Mouse (Mus musculus) ES-Bruce4 (cell line): Measurements from ENCODE around the gene Vars. TPM values are rescaled to one million over a fixed set of nuclear protein-coding genes. Genes with fewer than 3 reads are reported as not detected.

Source experiments
- H3K27ac ChIP-seq: 2 replicates; pipeline ENCODE4 v1.5.1; 2012; ENCODE audit warnings: low read length, inconsistent platforms; ENCODE audit not compliant: insufficient read depth
- H3K27me3 ChIP-seq: 2 replicates; pipeline ENCODE4 v1.6.1; 2012; ENCODE audit warnings: mild to moderate bottlenecking, low read length, inconsistent platforms; ENCODE audit not compliant: control insufficient read depth, poor library complexity, insufficient read depth, severe bottlenecking
- H3K36me3 ChIP-seq: 2 replicates; pipeline ENCODE4 v1.6.1; 2012; ENCODE audit warnings: inconsistent platforms, mild to moderate bottlenecking, low read length, moderate library complexity; ENCODE audit not compliant: control insufficient read depth, poor library complexity, insufficient read depth, severe bottlenecking
- H3K4me1 ChIP-seq: one replicate; pipeline ENCODE4 v1.8.1; 2011; ENCODE audit warnings: low read length; ENCODE audit not compliant: control insufficient read depth, insufficient read depth
- H3K4me3 ChIP-seq: 2 replicates; pipeline ENCODE4 v1.5.1; 2011; ENCODE audit warnings: low read depth, mild to moderate bottlenecking, low read length
- H3K9ac ChIP-seq: 2 replicates; pipeline ENCODE4 v1.6.1; 2012; ENCODE audit warnings: low read depth, mild to moderate bottlenecking, inconsistent platforms; ENCODE audit not compliant: poor library complexity, severe bottlenecking
- H3K9me3 ChIP-seq: replicated peaks from 2 replicates; pipeline ENCODE4 v1.6.1; 2012; ENCODE audit warnings: mild to moderate bottlenecking, low read length, inconsistent platforms; ENCODE audit not compliant: control insufficient read depth, poor library complexity, insufficient read depth, severe bottlenecking
- CTCF ChIP-seq: IDR thresholded peaks from one replicate; pipeline ENCODE4 v1.8.1; 2011; ENCODE audit warnings: low read depth, low read length
- EP300 ChIP-seq: IDR thresholded peaks from 2 replicates; pipeline ENCODE4 v1.6.1; 2011; ENCODE audit warnings: low read depth, low read length; ENCODE audit not compliant: insufficient read depth
- POLR2A ChIP-seq: IDR thresholded peaks from one replicate; pipeline ENCODE4 v1.8.1; 2011; ENCODE audit warnings: low read length; ENCODE audit not compliant: insufficient read depth
- polyA plus RNA-seq: library from polyadenylated mRNA; stranded (reverse); fragments of >200 nt; gene quantifications from 2 replicates; pipeline ENCODE4 v1.2.4, GENCODE M21; 2011; ENCODE audit warnings: low read depth; ENCODE audit not compliant: missing spikeins, insufficient read depth, insufficient read length

Vars gene
- polyA plus RNA-seq, 1 experiment, result 108 TPM

GRCm38 (mm10) chr17:35026206-35026605 is 25.4 kb downstream of the Vars start:
- Histone ChIP-seq H3K9ac (no peak overlapping the region), H3K4me1 (peaks cover 5% of the 10 kb centered on the region), H3K27ac (no peak overlapping the region), H3K9me3 (no peaks in the 10 kb centered on the region), H3K27me3 (no peaks in the 10 kb centered on the region), H3K4me3 (no peak overlapping the region), H3K36me3 (no peaks in the 10 kb centered on the region)
- TF ChIP-seq CTCF (no peak), POLR2A (no peak), EP300 (no peak)

- TF ChIP-seq EP300, result no peak
- TF ChIP-seq POLR2A, result no peak
- TF ChIP-seq CTCF, result no peak
- Histone ChIP-seq H3K27ac (no peak within 1 kb of the TSS), H3K9me3 (no peaks in the 10 kb centered on the region), H3K36me3 (no peaks in the 10 kb centered on the region), H3K4me3 (no peak within 1 kb of the TSS), H3K4me1 (peaks cover 5% of the 10 kb centered on the region), H3K27me3 (no peaks in the 10 kb centered on the region), H3K9ac (no peak within 1 kb of the TSS)
Observed at GRCm38 (mm10) chr17:35027277-35028068, 26.7 kb downstream of the Vars start, which contains the start of gene Sapcd1. Gene Sapcd1, minus strand, starts transcription at chr17:35028016.

- Histone ChIP-seq H3K4me1 (peaks cover 2% of the 10 kb centered on the region), H3K4me3 (no peak overlapping the region), H3K27ac (no peak overlapping the region), H3K9me3 (no peaks in the 10 kb centered on the region), H3K36me3 (no peaks in the 10 kb centered on the region), H3K27me3 (no peaks in the 10 kb centered on the region), H3K9ac (no peak overlapping the region)
- TF ChIP-seq POLR2A (no peak), CTCF (no peak), EP300 (no peak)
Observed at GRCm38 (mm10) chr17:35028315-35028714, 27.5 kb downstream of the Vars start.

DNA sequence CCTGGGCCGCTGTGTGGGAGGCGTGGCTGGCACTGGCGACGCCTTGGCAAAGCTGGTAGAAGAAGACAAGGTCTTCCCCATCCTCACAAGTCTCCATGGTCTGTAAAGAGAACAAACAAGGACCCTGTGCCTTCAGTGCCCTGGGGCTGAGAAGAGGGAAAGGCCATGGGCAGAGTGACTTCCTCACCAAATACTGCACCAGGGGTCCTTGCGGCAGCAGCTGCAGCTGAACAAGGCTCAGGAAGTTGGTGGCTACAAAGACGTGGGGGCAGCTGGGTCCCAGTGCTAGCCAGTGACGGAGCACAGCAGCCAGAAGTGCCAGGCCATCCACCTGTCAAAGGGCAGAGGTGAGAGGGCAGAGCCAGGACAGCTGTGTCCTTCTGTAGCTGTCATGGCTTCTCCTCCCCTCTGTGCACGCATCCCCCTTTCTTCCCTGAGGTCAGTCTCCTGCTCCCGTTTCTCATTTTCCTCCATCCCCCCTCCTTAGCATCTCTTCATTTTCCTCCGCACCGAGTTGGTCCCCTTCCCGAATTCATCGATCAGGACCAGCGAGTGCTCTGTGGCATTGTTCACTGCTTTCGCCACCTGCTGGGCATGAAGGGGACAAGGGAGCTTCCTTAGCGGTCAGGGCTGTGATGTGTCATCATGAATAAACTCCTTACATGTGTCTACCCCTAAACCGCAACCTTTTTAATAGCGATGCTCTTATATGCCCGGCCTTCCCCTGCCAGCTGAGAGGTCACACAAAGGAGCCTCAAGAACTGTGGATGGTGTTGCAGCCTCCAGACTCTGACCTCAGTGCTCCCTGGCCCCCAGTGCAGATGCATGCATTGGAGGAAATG is 29.1 kb downstream of the Vars start:
- Histone ChIP-seq H3K27me3 (no peaks in the 10 kb centered on the region), H3K4me3 (no peak overlapping the region), H3K9ac (no peak overlapping the region), H3K27ac (no peak overlapping the region), H3K9me3 (no peaks in the 10 kb centered on the region), H3K4me1 (peaks cover 2% of the 10 kb centered on the region), H3K36me3 (no peaks in the 10 kb centered on the region)
- TF ChIP-seq POLR2A (no peak), CTCF (peak; percentile 59)

DNA sequence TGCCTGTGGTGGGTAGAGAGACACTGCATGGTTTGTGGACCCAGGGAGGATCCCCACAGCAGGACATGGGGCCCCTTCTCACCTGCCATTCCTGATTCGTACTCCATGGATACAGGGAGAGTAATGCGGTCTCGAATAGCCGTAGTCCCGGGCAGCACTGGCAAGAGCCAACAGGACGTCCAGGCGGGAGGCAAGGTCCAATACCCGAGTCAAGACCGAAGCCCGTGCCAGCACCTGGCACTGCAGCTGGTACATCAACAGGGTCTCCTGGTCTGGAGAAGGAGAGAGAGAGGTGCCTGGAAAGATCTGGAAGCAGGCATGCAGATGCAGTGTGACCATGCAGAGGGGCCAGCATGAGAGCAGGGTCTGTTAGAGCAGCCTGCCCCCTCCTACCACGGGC is 30.5 kb downstream of the Vars start:
- no peaks in the 10 kb centered on the region for H3K9me3 ChIP-seq
- H3K4me3 ChIP-seq, result no peak overlapping the region
- no peaks in the 10 kb centered on the region for H3K27me3 ChIP-seq
- H3K36me3 ChIP-seq, result no peaks in the 10 kb centered on the region
- no peak overlapping the region for H3K9ac ChIP-seq
- no peaks in the 10 kb centered on the region for H3K4me1 ChIP-seq
- no peak overlapping the region for H3K27ac ChIP-seq
- TF ChIP-seq EP300 (no peak), CTCF (no peak), POLR2A (no peak)

- Histone ChIP-seq H3K4me3 (no peak overlapping the region), H3K4me1 (no peaks in the 10 kb centered on the region), H3K36me3 (no peaks in the 10 kb centered on the region), H3K27me3 (no peaks in the 10 kb centered on the region), H3K9ac (no peak overlapping the region), H3K27ac (no peak overlapping the region), H3K9me3 (no peaks in the 10 kb centered on the region)
- TF ChIP-seq POLR2A, result no peak
- no peak for TF ChIP-seq EP300
- no peak for TF ChIP-seq CTCF
Observed at GRCm38 (mm10) chr17:35031880-35032279, 31.1 kb downstream of the Vars start.
